ENCODE assay signal across 26 mouse cellular contexts in genomic region chr15:9489417-9490118, GRCm38 (mm10). TPM values are rescaled to one million over a fixed set of nuclear protein-coding genes. Genes with fewer than 3 reads are reported as not detected.
A peak's percentile ranks its signal among the peaks of the same experiment; 100 is the strongest.
DNase-seq lines count a peak whose midpoint lies in the region; ATAC-seq and TF ChIP-seq lines count a peak whose summit lies in the region.
"Had no signal": no experiment of that assay in that cellular context is flagged by ENCODE, and none has a peak within 500 bp of the region (broad histone marks: within the 10 kb centered on the region; RNA-seq: fewer than 3 reads in every experiment).

No protein-coding gene starts in this region.

- DNase-seq in liver (peak; percentile 55), MN1 (ENCODE audit: low spot score) (no peak), adipocyte (ENCODE audit: low spot score) (no peak)
- peak; percentile 52 to 68 (median 57) for DNase-seq in liver, embryonic 14.5 days (ENCODE audit: low read depth in 3 of 3, low spot score in 3 of 3)
- DNase-seq in urinary bladder, postnatal 25 days (ENCODE audit: low spot score), result no peak
- DNase-seq: adrenal gland, adult 8-10 months; adrenal gland, postnatal 36 days; cerebellum, adult 2 months; cerebellum, postnatal 10 days; forebrain, postnatal 0 days; gastrocnemius, postnatal 14 days; heart, adult 11 months; heart, postnatal 14 days had no signal

- H3K4me2 ChIP-seq in liver, embryonic 14.5 days (ENCODE audit: low read depth), result peak overlapping the region; percentile 48
- H3K4me2 ChIP-seq in stomach, embryonic 15.5 days, result no peak overlapping the region
- H3K4me2 ChIP-seq: forebrain, embryonic 13.5 days; heart, embryonic 15.5 days; hindbrain, embryonic 14.5 days had no signal

- ATAC-seq in megakaryocyte, adult 5-6 weeks (ENCODE audit: poor library complexity, severe bottlenecking), result no peak
- ATAC-seq in liver, embryonic 14.5 days (ENCODE audit: insufficient read depth), result peak; percentile 99
- peak; percentile 85 for ATAC-seq in stomach, embryonic 15.5 days (ENCODE audit: insufficient read depth, low FRiP score, low read depth)
- ATAC-seq: activated CD4-positive, CD25-positive, alpha-beta regulatory T cell, adult 4 months; forebrain, embryonic 13.5 days; forebrain, postnatal 0 days; Patski had no signal

- H3K36me3 ChIP-seq in megakaryocyte, embryonic 14.5 days (replicated peaks; ENCODE audit: low read length), result no peaks in the 10 kb centered on the region
- no peaks in the 10 kb centered on the region for H3K36me3 ChIP-seq in liver, embryonic 14.5 days (replicated peaks; ENCODE audit: control insufficient read depth, insufficient read depth, low read depth)
- no peaks in the 10 kb centered on the region for H3K36me3 ChIP-seq in stomach, embryonic 15.5 days
- H3K36me3 ChIP-seq: embryonic facial prominence, embryonic 10.5 days; heart, embryonic 10.5 days; heart, embryonic 15.5 days had no signal

- no peaks in the 10 kb centered on the region; the same call in 1 of the 2 replicates for H3K9me3 ChIP-seq in megakaryocyte, embryonic 14.5 days
- no peaks in the 10 kb centered on the region for H3K9me3 ChIP-seq in liver, embryonic 14.5 days (ENCODE audit: control insufficient read depth, low read length)
- H3K9me3 ChIP-seq in stomach, embryonic 15.5 days, result no peaks in the 10 kb centered on the region
- H3K9me3 ChIP-seq: embryonic facial prominence, embryonic 10.5 days; forebrain, embryonic 13.5 days; heart, embryonic 10.5 days; heart, embryonic 15.5 days had no signal

- peak; percentile 93 for TF ChIP-seq EP300 in liver, embryonic 14.5 days (IDR thresholded peaks at IDR 0.05; ENCODE audit: low read depth)

- H3K4me1 ChIP-seq in megakaryocyte, embryonic 14.5 days, result peaks cover 15% of the 10 kb centered on the region
- H3K4me1 ChIP-seq in liver, embryonic 14.5 days (replicated peaks; ENCODE audit: control insufficient read depth in 2 of 2, insufficient read depth in 2 of 2, low read length in 1 of 2), result peaks cover 20 to 26% of the 10 kb centered on the region in 2 experiments
- H3K4me1 ChIP-seq in stomach, embryonic 15.5 days, result no peaks in the 10 kb centered on the region
- H3K4me1 ChIP-seq: embryonic facial prominence, embryonic 10.5 days; forebrain, embryonic 13.5 days; heart, embryonic 10.5 days; heart, embryonic 15.5 days had no signal

- peak overlapping the region; percentile 29 for H3K4me3 ChIP-seq in megakaryocyte, embryonic 14.5 days (replicated peaks)
- no peak overlapping the region for H3K4me3 ChIP-seq in liver, embryonic 14.5 days (ENCODE audit: insufficient read depth in 1 of 2, low read depth in 2 of 2, low read length in 2 of 2)
- H3K4me3 ChIP-seq in stomach, embryonic 15.5 days (replicated peaks), result no peak overlapping the region
- H3K4me3 ChIP-seq: embryonic facial prominence, embryonic 10.5 days; forebrain, embryonic 13.5 days; heart, embryonic 10.5 days; heart, embryonic 15.5 days had no signal

- peak overlapping the region; percentile 77 for H3K27ac ChIP-seq in liver, embryonic 14.5 days
- no peak overlapping the region for H3K27ac ChIP-seq in stomach, embryonic 15.5 days
- H3K27ac ChIP-seq: embryonic facial prominence, embryonic 10.5 days; forebrain, embryonic 13.5 days; heart, embryonic 10.5 days; heart, embryonic 15.5 days; hindbrain, embryonic 14.5 days had no signal

- WGBS in liver, embryonic 14.5 days (ENCODE audit: insufficient replicate concordance), result 29% methylated on average over 2 of the region's 2 CpGs
- WGBS in stomach, embryonic 15.5 days, result 98% methylated on average over 2 of the region's 2 CpGs

- H3K27me3 ChIP-seq in megakaryocyte, embryonic 14.5 days (replicated peaks), result no peaks in the 10 kb centered on the region
- H3K27me3 ChIP-seq in liver, embryonic 14.5 days (ENCODE audit: control insufficient read depth, insufficient read depth, low read length), result no peaks in the 10 kb centered on the region
- no peaks in the 10 kb centered on the region for H3K27me3 ChIP-seq in stomach, embryonic 15.5 days (replicated peaks)
- H3K27me3 ChIP-seq: forebrain, embryonic 13.5 days; heart, embryonic 15.5 days had no signal

- 0 out of 2 replicates have a peak, but pooled peaks have one; percentile 2 for TF ChIP-seq CTCF in liver, embryonic 14.5 days (IDR thresholded peaks at IDR 0.05; ENCODE audit: low read depth)

- no peak overlapping the region; the same call in 1 of the 2 replicates for H3K9ac ChIP-seq in liver, embryonic 14.5 days (replicated peaks)
- no peak overlapping the region for H3K9ac ChIP-seq in stomach, embryonic 15.5 days
- H3K9ac ChIP-seq: forebrain, embryonic 13.5 days; forebrain, postnatal 0 days; heart, embryonic 15.5 days; hindbrain, embryonic 14.5 days had no signal

RNA-seq across cellular contexts. Expression of gene Il7r, which starts 40.4 kb away (rescaled TPM):
- 0.44 and 0.47 TPM in 2 replicates for polyA plus RNA-seq in megakaryocyte, embryonic 14.5 days (2012; ENCODE audit: insufficient read depth, low replicate concordance)
- total RNA-seq in megakaryocyte, adult 5-6 weeks (2015), result 3.8 and 5.0 TPM in 2 replicates
- 5.9 and 8.5 TPM in 2 replicates for total RNA-seq in megakaryocyte, adult 5-6 weeks (2017)
- polyA plus RNA-seq in liver, embryonic 14.5 days (2012; rRNA removed), result 0.18 and 0.21 TPM in 2 replicates
- polyA plus RNA-seq in liver, embryonic 14.5 days (2014; fragmentation: Nextera tagmentation; extraction: Ambion mirVana), result 0.20 and 0.45 TPM in 2 replicates
- 0.85 and 1.2 TPM in 2 replicates for polyA plus RNA-seq in stomach, embryonic 15.5 days (2015; fragmentation: Nextera tagmentation; extraction: Ambion mirVana)
- total RNA-seq: MEL had no signal
- polyA plus RNA-seq: C2C12; embryonic facial prominence, embryonic 10.5 days; forebrain, embryonic 13.5 days; forebrain, postnatal 0 days; heart, embryonic 10.5 days; hindbrain, embryonic 14.5 days; Patski had no signal

RNA-seq across cellular contexts. Expression of gene Capsl, which starts 53.7 kb away (rescaled TPM):
- polyA plus RNA-seq in megakaryocyte, embryonic 14.5 days (2012; ENCODE audit: insufficient read depth, low replicate concordance), result not detected in 2 replicates
- 0.18 and 0.45 TPM in 2 replicates for total RNA-seq in megakaryocyte, adult 5-6 weeks (2015)
- 0.37 and 0.95 TPM in 2 replicates for total RNA-seq in megakaryocyte, adult 5-6 weeks (2017)
- polyA plus RNA-seq in liver, embryonic 14.5 days (2012; rRNA removed), result 0.22 and 0.29 TPM in 2 replicates
- polyA plus RNA-seq in liver, embryonic 14.5 days (2014; fragmentation: Nextera tagmentation; extraction: Ambion mirVana), result 1.2 TPM in 2 replicates
- 7.5 and 10.9 TPM in 2 replicates for polyA plus RNA-seq in stomach, embryonic 15.5 days (2015; fragmentation: Nextera tagmentation; extraction: Ambion mirVana)
- total RNA-seq: adrenal gland, adult 8-10 months; adrenal gland, postnatal 36 days; gastrocnemius, adult 18-20 months; gastrocnemius, postnatal 14 days; MEL had no signal
- polyA plus RNA-seq: C2C12, Patski had no signal

Comparison
In these comparisons a context has a peak if more than half of its experiments do, and no peak if none do; other contexts are left out.
1. DNase-seq: peak in liver (single experiment) and liver, embryonic 14.5 days (3 of 3); none in urinary bladder, postnatal 25 days (single experiment), MN1 (single experiment) and adipocyte (single experiment).